Mouse (Mus musculus) kidney, postnatal 4 days (tissue): Measurements from ENCODE around the gene Kat5.

Experiments
- DNase-seq, 2 experiments: peaks; one replicate each; pipeline ENCODE4 v3.0.0; 2021; ENCODE audit warnings: mixed read lengths in 2 of 2

The Kat5 gene

DNA sequence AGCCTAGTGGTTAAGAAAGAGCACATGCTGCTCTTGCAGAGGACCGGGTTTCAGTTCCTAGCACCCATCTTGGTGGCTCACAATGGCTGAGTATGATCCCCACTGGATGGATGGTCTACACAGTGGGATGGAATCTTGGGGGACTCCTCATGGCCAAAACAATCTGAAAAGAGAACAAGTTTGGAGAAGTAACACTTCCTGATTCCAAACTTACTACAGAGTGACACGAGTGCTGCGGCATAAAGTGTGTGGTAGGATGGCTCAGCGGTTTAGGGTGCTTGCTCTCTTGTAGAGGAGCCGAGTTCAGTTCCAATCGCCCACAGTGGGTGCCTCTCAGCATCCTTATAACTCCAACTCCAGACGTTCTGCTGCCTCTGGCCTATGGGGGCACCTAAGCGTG is 15.3 kb upstream of the Kat5 start:
- no peak for DNase-seq

DNA sequence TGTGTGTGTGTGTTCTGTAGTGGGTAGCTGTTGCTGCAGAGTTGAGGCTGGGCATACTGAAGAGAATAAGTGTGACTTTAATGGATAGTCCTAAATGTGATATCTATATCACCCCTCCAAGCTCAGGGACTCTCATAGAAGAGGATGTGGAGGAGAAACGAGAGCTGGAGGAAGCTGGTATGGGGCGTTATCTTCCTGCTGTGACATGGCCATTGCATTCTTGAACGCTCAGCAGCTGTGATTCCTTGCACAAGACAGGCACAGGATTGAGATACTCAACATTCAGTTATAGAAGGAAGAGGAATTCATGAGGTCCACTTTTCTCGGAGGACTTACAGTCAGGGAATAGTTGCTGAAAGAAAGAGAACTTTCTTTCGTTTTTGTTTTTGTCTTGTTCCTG is 11.8 kb upstream of the Kat5 start:
- DNase-seq, result no peak

DNA sequence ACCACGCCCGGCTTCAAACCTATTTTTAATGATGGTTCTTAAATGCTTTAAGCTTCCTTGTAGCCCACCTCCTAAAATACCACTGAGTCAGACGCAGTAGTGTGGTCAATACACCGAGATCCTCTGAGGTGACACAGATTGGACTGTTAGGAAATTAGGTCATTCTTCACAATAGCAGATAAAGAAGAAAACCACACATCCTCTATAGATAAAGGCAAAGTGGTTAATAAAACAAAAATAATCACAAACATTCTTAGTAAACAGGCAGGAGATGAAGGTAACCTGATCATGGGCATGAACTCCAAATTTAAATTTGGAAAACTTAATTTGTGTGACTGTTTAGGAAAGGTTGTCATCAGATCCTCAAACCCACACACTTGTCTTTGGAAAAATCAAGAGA is 10.0 kb upstream of the Kat5 start:
- no peak for DNase-seq

DNA sequence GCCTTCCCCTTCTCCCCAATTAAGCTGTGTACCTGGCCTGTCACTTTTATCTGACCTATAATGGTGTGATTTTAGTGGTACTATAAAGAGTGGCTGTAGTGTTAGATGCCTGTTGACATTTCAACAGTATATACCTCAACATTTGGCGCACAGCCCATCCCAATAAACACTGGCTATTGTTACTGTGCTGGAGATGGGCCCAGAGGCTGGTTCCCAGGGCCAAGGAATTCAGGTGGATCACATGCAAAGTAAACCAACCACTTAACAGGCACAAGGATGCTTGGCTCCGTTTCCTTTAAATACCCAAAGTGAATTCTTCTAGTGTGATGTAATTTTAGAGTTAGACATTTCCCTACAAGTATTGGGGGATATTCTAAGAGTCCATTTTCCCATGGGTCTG is 4.9 kb upstream of the Kat5 start:
- DNase-seq, result no peak

DNA sequence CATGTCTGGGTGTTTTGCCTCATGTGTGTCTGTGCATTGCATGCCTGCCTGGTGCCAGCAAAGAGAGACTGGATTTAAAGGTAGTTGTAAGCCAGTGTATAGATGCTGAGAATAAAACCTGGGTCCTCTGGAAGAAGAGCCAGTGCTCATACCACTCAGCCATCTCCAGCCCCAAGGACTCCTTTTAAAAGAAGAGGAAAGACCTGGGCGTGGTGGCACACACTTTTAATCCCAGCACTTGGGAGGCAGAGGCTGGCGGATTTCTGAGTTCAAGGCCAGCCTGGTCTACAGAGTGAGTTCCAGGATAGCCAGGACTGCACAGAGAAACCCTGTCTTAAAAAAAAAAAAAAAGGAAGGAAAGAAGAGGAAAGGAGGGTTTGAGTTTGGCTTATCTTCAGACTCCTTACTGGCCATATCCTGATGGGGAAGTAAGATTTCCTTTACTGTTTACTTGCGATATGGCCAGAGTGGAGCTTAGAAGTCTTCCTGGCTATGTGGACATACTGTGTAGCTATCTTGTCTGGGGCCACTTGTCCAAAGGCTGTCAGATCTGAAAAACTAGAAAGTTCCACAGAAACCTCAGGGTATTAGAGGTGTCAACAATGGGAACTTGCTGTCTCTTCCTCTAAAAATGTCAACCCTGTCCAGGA is 2.9 kb upstream of the Kat5 start:
- no peak for DNase-seq

DNA sequence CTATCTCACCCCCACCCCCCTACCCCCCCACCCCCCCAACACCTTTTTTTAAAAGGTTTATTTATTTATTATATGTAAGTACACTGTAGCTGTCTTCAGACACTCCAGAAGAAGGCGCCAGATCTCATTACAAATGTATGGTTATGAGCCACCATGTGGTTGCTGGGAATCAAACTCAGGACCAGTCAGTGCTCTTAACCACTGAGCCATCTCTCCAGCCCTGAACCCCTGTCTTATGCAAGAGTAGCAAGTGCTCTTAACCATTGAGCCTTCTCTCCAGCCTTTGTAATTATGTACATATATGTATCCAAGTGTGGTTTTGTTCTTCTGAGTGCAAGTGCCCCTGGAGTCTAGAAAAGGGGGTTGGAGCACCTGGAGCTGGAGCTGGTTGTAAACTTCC is 1.9 kb upstream of the Kat5 start:
- DNase-seq, result peak in 1 of 2 experiments; percentile 15

DNA sequence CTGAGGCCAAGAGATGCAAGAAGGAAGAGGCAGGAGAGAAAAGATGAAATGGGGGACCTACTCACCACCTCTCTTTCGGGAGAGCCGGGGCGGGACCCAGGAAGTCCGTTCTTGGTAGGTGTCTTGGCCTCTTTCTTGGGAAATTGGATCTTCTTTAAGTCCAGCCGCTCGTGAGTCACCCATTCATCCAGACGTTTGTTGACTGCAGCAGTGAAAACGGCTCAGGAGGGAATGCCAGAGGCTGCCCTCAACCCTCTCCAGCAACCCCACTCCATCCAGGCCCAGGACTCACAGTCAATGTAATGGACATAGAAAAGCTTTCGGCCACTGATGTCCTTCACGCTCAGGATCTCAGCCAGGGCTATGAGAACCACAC is 878 bp downstream of the Kat5 start:
- no peak for DNase-seq

DNA sequence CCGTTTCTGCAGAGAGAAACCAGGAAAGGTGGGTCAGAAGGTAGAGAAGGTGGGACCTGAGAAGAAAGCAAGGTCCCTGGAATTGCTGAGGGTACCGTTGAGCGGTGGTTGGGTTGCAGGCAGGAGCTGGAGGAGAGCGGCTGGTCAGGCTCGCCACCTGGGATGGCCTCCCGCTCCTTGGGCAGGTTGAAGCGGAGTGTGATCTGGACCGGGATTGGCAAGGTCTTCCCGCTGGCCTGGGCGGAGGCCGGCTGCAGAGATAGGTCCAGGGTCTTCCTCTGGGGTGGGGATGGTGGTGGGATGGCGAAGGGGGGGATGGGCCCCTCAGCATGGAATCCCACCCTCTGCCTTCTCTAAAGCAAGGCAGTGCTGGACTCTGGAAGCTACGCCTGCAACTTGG is 1.3 kb downstream of the Kat5 start:
- no peak for DNase-seq

DNA sequence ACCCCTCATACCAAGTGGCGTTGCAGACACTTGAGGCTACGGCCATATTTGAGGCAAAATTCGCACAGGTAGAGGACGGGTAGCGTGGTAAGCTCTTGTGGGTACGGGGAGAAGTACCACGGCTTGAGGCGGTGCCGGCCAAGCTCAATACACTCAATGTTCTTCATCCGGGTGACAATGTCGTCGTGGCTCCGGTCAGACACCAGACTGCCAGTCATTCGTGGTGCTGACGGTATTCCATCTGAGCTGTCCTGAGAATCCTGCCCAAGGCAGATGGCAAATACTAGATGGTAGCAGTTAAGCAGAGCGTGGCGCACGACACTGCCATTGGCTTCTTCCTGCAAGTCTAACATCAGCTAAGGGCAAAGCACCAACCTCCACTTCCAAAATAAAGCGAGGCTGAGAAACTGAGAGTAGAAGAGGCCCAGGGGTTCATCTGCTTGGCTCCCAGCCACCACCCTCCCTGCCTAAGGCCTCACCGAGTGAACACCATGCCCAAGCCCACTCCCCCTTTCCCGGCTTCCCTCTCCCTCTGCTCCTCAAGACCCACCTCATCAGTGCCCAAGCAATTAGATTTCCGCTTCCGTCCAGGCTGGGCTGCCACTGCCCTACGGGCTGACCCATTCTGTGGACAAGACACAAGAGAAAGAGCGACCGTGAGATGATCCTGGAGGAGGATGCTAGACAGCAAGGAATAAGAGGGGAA is 2.2 kb downstream of the Kat5 start:
- no peak for DNase-seq

DNA sequence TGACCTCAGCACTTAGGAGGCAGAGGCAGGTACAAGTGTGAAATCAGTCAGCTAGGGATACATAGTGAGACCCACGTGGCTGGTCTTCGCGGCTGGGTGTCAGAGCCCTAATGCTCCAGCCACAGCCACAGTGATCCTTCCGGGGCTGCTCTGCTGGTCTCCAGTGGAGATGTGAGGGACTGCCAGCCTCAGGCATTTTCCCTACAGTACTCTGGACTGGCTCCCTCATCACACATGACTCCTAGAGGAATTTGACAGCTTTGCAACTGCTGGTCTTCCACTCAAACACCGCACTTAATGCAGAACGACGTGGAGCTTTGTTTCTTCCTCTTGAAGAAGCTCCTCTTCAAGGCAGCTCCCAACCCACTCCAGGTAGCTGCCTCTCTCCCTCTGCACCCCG is 3.8 kb downstream of the Kat5 start:
- DNase-seq, result peak in 1 of 2 experiments; percentile 46

DNA sequence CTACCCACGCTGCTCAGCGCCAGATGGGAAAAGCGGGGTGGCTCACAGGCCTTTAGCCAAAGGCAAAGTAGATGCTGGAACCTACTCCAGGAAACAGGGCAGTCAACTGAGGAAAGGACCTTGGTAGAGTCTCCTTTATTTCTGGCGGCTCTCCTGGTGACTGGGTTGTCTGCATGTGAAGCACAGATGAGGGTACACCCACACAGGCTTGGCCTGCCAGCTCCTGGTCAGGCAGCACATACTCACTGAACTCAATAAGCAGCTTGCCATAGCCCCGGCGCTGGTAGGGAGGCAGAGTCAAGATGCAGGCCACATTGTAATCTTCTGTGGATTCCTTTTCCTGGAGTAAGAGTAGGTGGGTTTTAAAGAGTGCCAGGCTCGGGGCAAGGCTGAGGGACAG is 4.9 kb downstream of the Kat5 start:
- no peak for DNase-seq

DNA sequence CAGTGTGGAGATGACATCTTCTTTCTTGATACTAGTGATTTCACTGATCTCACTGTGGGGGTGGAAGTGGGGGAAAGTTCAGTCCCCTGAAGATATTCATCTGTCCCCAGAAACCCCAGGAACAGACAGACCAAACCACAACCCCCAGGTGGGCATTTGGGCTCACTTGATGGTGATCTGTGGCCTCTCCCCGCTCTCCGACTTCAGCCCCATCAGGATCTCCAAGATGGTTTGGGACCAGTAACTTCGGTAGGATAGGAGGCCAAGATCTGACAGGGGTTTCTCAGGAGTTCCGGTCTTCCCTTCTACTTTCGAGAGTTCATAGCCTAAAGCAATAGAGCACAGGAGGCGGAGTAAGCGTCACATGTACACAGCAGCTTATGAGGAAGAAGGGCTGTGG is 6.4 kb downstream of the Kat5 start:
- DNase-seq, result no peak

DNA sequence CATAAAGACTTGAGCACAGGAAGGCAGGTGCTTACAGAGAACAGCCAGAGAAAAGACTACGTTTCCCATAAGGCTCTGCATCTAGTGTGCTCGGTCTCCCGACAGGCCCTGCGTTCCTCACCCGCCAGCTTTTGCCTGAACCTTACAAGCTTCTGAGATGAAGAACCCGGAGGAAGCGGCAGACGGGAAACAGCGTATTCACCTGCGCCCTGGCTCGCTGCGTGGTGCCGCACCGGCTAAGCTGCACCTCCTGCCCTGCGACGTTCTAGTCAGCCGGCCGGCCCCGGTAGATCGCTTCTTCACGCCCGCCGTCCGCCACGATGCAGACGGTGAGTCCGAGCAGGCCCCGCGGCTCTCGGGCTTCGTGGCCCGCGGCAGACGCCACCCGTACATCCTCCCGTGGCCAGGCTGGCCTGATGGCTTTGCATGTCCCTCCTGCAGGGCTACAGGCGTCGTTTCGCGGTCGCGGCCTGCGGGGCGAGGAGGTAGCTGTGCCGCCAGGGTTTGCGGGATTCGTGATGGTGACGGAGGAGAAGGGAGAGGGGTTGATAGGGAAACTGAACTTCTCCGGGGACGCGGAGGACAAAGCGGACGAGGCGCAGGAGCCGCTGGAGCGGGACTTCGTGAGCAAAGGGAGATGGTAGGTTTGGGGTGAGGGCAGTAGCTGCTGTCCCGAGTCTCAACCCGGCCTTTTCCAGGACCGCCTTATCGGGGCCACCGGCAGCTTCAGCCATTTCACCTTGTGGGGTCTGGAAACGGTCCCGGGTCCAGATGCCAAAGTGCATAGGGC is 8.1 kb downstream of the Kat5 start, which contains the start of gene Rnaseh2c:
Gene Rnaseh2c (plus strand): TSS at position 122 of the 790 bp plus-strand sequence.
- DNase-seq, result peak; percentile 77 to 86

DNA sequence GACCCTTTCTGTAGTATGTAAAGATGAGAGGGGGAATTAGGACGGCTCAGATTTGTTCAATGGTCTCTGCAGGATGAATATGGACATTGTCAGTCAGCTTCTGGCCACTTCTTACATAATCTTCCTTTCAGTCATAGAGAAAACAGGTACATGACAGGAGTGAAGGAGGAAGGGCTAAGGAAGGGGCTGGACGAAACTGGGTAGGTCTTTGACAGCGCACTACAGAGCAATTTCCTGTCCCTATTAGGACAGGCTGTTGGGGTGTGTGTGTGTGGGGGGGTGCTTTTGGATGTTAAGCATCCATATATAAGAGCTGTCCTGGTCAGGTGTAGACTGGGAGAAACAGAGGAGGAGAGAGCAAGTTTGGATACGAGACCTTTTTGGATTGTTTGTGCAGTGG is 10.8 kb downstream of the Kat5 start:
- no peak for DNase-seq

DNA sequence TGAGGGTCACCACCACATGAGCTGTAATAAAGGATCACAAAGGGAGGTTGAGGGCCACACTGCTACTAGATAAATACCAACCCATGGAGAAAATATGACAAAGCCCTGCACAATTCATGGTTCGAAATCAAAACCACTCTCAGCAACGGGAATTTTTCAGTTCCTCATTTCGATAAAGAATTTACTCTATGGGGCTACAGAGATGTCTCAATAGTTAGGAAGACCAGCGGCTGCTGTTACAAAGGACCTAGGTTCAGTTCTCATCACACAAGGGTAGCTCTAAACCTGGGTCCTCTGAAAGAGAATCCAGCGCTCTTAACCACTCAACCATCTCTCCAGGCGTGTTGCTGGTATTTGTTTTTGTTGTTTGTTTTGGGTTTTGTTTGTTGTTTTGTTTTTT is 18.1 kb downstream of the Kat5 start:
- DNase-seq, result no peak

DNA sequence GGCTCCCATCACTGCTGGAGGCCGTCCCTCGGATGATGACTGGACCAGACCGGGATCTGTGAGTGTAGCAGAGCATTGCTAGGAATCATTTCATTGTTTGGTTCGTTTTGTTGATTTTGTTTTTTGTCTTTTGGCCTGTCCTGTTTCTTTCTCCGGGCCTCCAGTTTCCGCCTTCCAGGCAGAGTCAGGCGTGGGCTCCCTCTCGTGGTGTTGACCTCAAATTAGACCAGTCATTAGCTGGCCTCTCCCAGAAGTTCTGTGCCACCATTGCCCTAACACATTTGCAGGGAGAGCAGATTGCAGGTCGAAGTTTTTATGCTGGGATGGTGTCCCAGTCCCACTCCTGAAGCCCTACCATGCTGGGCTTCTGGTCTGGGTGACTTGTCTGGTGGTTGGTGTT is 20.9 kb downstream of the Kat5 start:
- peak in 1 of 2 experiments; percentile 39 for DNase-seq

DNA sequence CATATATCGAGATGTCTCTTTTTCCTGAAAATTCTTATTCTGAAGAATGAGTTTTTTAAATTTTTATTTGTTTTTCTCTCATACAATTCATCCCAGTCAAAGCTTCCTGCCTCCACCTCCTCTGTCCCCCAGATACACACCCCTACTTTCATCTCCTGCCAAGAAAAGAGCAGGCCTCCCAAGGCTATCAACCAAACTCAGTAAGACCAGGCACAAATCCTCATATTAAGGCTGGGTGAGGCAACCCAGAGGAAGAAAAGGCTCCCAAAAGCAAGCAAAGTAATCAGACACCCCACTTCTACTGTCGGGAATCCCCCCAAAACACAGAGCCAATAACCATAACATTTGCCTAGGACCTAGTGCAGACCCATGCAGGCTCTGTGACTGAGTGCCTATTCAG is 28.0 kb downstream of the Kat5 start:
- DNase-seq, result no peak

DNA sequence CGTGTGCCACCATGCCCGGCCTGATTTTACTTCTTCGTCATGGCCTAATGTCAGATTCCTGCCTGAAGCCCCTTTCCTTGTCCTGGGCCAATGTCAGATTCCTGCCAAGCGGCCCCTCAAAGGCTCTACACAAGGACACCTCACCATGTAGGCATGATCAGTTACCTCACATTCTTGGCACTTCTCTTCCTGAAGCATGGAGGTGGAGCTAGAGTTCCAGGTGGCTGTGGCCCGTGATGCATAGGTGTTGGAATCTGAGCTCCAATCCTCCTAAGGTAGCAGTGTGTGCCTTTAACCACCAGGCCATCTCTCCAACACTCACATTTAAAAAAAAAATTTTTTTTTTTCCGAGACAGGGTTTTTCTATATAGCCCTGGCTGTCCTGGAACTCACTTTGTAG is 29.3 kb downstream of the Kat5 start:
- DNase-seq, result no peak

DNA sequence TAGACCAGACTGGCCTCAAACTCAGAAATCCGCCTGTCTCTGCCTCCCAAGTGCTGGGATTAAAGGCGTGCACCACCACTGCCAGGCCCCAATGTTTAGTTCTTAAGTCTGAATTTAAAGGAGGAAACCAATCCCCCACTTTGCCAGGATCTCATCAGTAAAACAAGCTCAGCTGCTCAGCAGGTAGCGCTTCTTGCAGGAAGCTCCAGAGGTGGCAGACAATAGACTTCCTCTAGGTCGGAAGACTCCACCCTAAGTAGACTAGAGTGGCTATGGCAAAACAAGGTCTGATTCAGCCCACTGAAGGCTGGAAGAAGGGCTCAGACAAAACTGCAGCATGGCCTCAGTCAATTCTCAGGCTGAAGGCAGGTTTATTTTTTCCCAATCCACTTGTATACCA is 30.1 kb downstream of the Kat5 start:
- DNase-seq, result no peak

DNA sequence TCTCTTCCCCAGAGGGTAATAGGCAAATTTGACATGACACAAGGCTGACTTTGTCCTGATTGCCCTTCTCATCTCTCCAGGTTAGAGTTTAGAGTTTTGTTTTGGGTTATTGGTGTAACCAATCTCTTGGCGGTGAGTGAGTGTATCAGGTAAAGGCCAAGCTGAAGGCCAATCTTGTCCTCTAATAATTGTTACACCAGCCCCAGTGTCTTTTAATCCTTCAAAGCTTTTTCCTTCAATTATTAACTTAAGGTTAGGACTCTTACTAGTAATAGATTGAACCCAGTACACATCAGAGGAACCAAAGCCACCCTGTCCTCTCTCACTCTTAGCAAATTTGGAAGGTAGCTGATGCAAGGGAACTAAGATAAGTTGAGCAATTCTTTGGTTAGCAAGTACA is 34.7 kb downstream of the Kat5 start:
- DNase-seq, result no peak

DNA sequence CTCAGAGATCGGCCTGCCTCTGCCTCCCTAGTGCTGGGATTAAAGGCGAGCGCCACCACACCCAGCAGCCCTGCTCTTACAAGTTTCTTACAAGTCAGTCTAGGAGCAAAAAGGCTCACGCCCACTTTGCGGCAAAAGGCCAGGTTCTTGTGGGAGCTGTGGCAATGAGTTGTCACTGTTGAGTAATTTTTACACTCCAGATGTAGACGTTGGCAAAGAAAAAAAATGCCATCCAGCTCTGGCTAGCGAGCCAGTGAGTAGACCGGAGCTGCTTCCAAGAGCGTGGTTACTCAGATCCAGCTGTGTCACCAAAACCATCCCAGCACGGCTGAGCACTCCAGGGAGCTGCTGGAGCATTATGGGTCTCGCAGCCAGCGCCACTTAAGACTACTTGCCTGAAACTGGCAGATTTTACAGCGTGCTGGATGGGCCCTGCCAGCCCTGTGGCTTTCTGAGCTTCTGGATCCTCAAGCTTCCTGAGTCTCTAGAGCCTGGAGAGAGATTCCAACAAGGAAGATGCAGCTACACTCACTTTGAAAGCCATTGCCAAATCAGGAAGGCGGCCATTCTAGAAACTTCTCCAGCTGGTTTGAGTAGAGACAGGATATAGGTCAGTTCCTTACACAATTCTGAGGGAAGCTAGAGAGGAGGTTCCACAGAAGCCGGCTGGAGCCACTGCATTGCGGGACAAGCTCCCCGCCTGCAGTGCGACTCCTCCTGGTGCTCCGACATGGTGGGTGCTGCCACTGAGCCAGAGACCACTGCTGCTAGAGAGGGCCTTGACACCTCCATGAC is 37.5 kb downstream of the Kat5 start:
- DNase-seq, result peak in 1 of 2 experiments; percentile 42

DNA sequence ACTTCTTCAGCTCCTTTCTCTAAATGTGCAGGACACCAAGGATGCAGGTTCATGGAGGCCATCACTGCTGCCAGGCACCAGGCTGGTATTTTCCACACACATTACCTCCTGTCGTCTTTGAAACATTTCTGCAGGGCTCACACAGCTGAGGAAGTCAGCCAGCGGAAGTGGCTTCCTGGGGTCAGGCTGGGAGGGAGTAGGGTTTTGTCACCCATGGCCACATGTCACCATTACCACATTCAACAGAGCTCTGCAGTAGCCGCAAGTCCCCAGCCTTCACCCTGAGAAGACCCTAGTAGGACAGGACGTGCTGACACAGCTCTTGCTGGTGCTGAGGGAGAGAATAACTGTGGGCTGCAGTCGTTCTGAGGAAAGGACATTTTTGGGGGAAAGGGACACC is 38.2 kb downstream of the Kat5 start:
- DNase-seq, result no peak
